Mouse (Mus musculus): ENCODE measurements around the gene Hoxa9. TPM values are rescaled to one million over a fixed set of nuclear protein-coding genes. Genes with fewer than 3 reads are reported as not detected.

Gene Hoxa9
- total RNA-seq, 2 experiments from 2014 or later, result 16.5 to 17.7 TPM

DNA sequence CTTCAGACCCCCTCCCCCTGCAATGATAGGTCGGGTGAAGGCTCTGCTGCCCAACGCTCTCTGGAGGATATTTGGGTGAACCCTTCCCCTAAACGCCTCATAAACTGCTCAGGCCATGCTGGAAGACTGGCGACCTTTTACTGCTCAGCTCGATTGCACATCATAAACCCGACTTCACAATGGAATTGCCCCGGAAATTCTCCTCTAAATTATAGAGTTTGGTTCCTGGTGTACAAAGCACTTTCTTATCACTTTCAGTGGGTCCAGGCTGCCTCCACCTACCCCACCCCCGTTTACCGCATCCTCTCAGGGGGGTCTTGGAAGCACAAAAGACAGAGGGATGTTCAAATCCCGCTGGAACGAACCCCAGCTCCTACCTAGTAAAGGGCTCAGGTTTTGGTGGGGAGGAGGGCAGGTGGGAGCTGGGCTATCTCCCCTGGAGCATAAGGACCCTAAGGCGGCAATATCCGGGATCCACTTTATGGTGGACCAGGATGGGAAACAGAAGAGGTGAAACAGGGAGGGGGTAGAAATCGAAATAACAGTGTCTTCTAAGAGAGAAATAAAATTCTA lies 12.2 kb downstream of the Hoxa9 start:
- no peak for DNase-seq (ENCODE audit: low spot score in 2 of 2)

DNA sequence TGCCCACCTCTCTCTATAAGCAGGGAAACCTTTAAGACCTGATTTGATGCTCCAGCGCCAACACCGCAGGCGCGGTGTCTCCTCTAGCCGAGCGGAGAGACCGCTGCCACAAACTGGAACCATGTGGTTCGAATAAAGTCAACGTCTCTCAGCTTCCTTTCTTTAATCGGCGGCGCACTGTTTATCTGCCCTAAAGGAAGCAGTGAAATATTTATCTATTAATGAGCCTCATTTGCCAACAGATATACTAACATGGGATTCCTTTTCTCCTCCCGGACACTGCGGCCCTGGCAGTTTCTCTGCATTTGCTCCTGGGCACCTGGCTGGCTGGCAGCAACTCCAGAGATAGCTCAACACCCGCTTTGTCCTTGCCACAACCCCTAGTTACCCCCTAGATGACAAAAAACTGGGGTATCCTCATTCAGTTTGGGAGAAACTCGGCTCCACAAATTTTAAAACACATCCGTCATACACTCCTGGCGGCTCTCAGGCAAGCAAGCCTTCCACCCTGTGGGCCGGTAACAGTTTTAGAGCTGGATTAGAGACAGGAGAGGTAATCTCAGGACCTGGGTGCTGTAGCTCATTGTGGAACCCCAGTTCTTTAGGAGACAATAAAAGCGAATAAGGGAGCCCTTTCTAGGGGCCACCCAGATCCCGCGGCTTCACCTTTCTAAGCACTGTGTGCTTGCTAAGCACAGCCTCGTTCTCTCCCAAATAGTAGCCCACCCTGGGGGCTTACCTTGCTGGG lies 12.8 kb downstream of the Hoxa9 start:
- DNase-seq (ENCODE audit: low spot score in 2 of 2), result no peak

DNA sequence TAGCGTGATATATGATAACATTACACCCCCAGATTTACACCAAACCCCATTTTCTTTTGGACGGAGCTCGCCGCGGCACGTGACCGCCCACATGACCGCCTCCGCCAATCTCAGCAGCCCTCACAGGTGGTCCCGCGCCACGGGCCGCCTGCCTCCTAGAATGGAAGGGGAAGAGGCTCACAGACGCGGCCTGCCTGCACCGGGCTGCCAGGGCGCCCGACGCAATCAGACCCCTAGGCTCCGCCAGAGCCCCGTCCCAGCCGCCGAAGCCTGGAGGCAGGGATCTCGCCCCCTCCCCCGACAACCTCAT lies 13.5 kb downstream of the Hoxa9 start:
- peak; percentile 55 to 79 for DNase-seq (ENCODE audit: low spot score in 2 of 2)

- peak; percentile 27 to 50 for DNase-seq (ENCODE audit: low spot score in 2 of 2)
Measured at GRCm38 (mm10) chr6:52216691-52217458, 14.0 kb downstream of the Hoxa9 start.

- DNase-seq (ENCODE audit: low spot score in 2 of 2), result peak in 1 of 2 experiments; percentile 24
Measured at GRCm38 (mm10) chr6:52215771-52216535, 14.9 kb downstream of the Hoxa9 start.

GRCm38 (mm10) chr6:52215070-52215469 lies 15.8 kb downstream of the Hoxa9 start:
- peak in 1 of 2 experiments; percentile 9 for DNase-seq (ENCODE audit: low spot score in 2 of 2)

DNA sequence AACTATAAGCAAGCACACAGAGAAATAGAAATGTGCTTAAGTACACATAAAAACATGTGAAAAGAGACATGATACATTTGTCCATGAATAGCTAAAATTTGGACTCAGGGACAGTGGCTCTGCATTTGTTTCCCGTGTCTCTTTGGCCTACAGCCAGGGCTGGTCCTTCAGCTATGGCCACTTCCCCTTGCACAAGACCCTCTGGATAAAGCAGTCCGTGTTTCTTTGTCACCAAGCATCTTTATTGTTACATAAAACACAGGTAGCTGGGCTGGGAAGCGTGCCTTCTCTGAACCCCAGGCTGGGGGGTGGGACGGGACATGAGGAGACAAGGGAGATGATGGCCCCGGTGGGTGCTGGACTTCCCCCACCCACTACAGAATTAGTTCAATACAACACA lies 16.6 kb downstream of the Hoxa9 start:
- DNase-seq (ENCODE audit: low spot score in 2 of 2), result peak in 1 of 2 experiments; percentile 7

- DNase-seq (ENCODE audit: low spot score in 2 of 2), result peak; percentile 40 to 68
Measured at GRCm38 (mm10) chr6:52213119-52213986, 17.5 kb downstream of the Hoxa9 start, which contains the start of the genes Hoxa3 and Gm28308. Hoxa3 (minus strand) TSS chr6:52213336. Gm28308 (minus strand) TSS chr6:52213339.

GRCm38 (mm10) chr6:52212556-52213118 lies 18.3 kb downstream of the Hoxa9 start:
- DNase-seq (ENCODE audit: low spot score in 2 of 2), result peak; percentile 13 to 16

DNA sequence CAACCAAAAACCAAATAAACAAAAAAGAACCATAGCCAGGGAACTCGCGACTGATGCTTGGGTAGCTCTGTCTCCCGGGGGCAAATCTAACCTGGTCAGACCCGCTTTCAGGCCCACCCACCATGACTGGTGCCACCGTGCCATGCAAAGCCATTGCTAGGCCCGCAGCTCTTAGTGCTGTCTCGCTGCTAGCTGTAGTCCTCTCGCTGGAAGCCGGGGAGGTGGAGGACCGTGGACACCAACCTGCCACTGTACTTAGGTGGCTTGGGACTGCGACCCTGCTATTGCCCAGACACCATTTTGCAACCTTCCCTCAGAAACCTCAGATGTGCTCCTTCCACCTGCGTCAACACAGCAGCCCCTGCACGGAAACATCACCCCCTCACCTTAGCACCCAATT lies 18.9 kb downstream of the Hoxa9 start:
- peak in 1 of 2 experiments; percentile 16 for DNase-seq (ENCODE audit: low spot score in 2 of 2)

GRCm38 (mm10) chr6:52211170-52211935 lies 19.5 kb downstream of the Hoxa9 start:
- peak; percentile 68 to 83 for DNase-seq (ENCODE audit: low spot score in 2 of 2)

- DNase-seq (ENCODE audit: low spot score in 2 of 2), result no peak
Measured at GRCm38 (mm10) chr6:52209685-52210046, 21.2 kb downstream of the Hoxa9 start.

GRCm38 (mm10) chr6:52208868-52209684 lies 21.8 kb downstream of the Hoxa9 start:
- DNase-seq (ENCODE audit: low spot score in 2 of 2), result no peak

GRCm38 (mm10) chr6:52208072-52208867 lies 22.6 kb downstream of the Hoxa9 start, which contains the start of gene Hoxa6:
Hoxa6 (minus strand) TSS chr6:52208722.
- peak in 1 of 2 experiments; percentile 50 for DNase-seq (ENCODE audit: low spot score in 2 of 2)

DNA sequence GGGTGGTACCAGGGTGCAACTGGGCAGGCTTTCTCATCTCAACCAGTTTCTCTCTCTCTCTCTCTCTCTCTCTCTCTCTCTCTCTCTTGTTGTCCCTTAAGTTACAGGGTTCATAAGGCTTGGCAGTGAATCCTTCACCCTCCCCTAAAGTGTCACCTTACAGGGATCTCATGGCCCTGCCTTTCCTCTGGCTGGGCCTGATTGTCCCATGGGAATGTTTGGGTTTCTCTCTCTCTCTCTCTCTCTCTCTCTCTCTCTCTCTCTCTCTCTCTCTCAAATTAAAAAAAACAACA lies 23.3 kb downstream of the Hoxa9 start:
- no peak for DNase-seq (ENCODE audit: low spot score in 2 of 2)

- no peak for DNase-seq (ENCODE audit: low spot score in 2 of 2)
Measured at GRCm38 (mm10) chr6:52206882-52207683, 23.8 kb downstream of the Hoxa9 start.
